Mouse (Mus musculus) kidney, embryonic 16.5 days (tissue): ENCODE measurements around the gene Pmm1. TPM values are rescaled to one million over a fixed set of nuclear protein-coding genes. Genes with fewer than 3 reads are reported as not detected.

Experiments used
- ATAC-seq: fragments of 200-750 bp; cut with Nextera tagmentation; 2 replicates; pipeline ENCODE4 v1.8.0; 2017; ENCODE audit warnings: moderate TSS enrichment; ENCODE audit not compliant: low FRiP score, low TSS enrichment
- H3K27ac ChIP-seq: fragments of 300-500 bp; sonication (generic); 2 replicates; pipeline ENCODE4 v1.5.1; 2014; ENCODE audit warnings: low read length
- H3K27me3 ChIP-seq: fragments of 300-500 bp; sonication (generic); 2 replicates; pipeline ENCODE4 v1.6.1; 2014; ENCODE audit warnings: low read length, control low read depth, mixed read lengths; ENCODE audit not compliant: insufficient read depth
- H3K36me3 ChIP-seq: fragments of 300-500 bp; sonication (generic); 2 replicates; pipeline ENCODE4 v1.6.1; 2014; ENCODE audit warnings: low read length, control low read depth, mixed read lengths; ENCODE audit not compliant: insufficient read depth
- H3K4me1 ChIP-seq: fragments of 300-500 bp; sonication (generic); 2 replicates; pipeline ENCODE4 v1.6.1; 2014; ENCODE audit warnings: low read length, control low read depth, mixed read lengths; ENCODE audit not compliant: insufficient read depth
- H3K4me2 ChIP-seq: fragments of 300-500 bp; sonication (generic); replicated peaks from 2 replicates; pipeline ENCODE4 v1.6.1; 2014; ENCODE audit warnings: low read depth, low read length
- H3K4me3 ChIP-seq: fragments of 300-500 bp; sonication (generic); 2 replicates; pipeline ENCODE4 v1.5.1; 2014; ENCODE audit warnings: mild to moderate bottlenecking, low read length
- H3K9ac ChIP-seq: fragments of 300-500 bp; sonication (generic); replicated peaks from 2 replicates; pipeline ENCODE4 v1.6.1; 2014; ENCODE audit warnings: low read length
- H3K9me3 ChIP-seq: fragments of 300-500 bp; sonication (generic); 2 replicates; pipeline ENCODE4 v1.6.1; 2016; ENCODE audit warnings: low read length, control low read depth
- WGBS: fragments of 180-500 bp; shearing (Covaris S2); extraction: QIAGEN DNeasy Blood & Tissue Kit; methylation state at CpG from one replicate; pipeline ENCODE4 v1.1.7; 2014; 5-methylcytosine and 5-hydroxymethylcytosine counted together
- polyA plus RNA-seq: library from polyadenylated mRNA; unstranded; fragments of >200 nt; fragmentation: Nextera tagmentation; extraction: Ambion mirVana; gene quantifications from 2 replicates; pipeline ENCODE4 v1.2.1, GENCODE M21; 2015

The Pmm1 gene
- polyA plus RNA-seq, 1 experiment from 2014 or later = 37.3 TPM

- Histone ChIP-seq H3K27me3 (0 out of 2 replicates have a peak, but pooled peaks cover 2% of the 10 kb centered on the region), H3K9ac (peak overlapping the region; percentile 69), H3K4me2 (peak overlapping the region; percentile 81), H3K4me1 (peaks cover 42% of the 10 kb centered on the region), H3K9me3 (no peaks in the 10 kb centered on the region), H3K36me3 (no peaks in the 10 kb centered on the region), H3K27ac (peak overlapping the region; percentile 90), H3K4me3 (peak overlapping the region; percentile 58)
- WGBS = 46% methylated on average over 7 of the region's 7 CpGs
- ATAC-seq = peak; percentile 50
Measured at GRCm38 (mm10) chr15:81935869-81936637, 24.7 kb downstream of the Pmm1 start.

GRCm38 (mm10) chr15:81933986-81934385 lies 26.7 kb downstream of the Pmm1 start:
- Histone ChIP-seq H3K27me3 (0 out of 2 replicates have a peak, but pooled peaks cover 2% of the 10 kb centered on the region), H3K9ac (no peak overlapping the region), H3K4me1 (peaks cover 45% of the 10 kb centered on the region), H3K4me2 (no peak overlapping the region), H3K27ac (no peak overlapping the region), H3K9me3 (no peaks in the 10 kb centered on the region), H3K4me3 (no peak overlapping the region), H3K36me3 (no peaks in the 10 kb centered on the region)
- ATAC-seq = no peak
- 95% methylated on average over 1 of the region's 1 CpGs for WGBS

- no peaks in the 10 kb centered on the region for H3K9me3 ChIP-seq
- H3K36me3 ChIP-seq = no peaks in the 10 kb centered on the region
- WGBS = 13% methylated on average over 12 of the region's 12 CpGs
- peak; percentile 41 for ATAC-seq
- peak overlapping the region; percentile 29 for H3K4me2 ChIP-seq
- 0 out of 2 replicates have a peak, but pooled peaks cover 2% of the 10 kb centered on the region for H3K27me3 ChIP-seq
- H3K4me3 ChIP-seq = no peak overlapping the region
- H3K27ac ChIP-seq = peak overlapping the region; percentile 79
- H3K9ac ChIP-seq = peak overlapping the region; percentile 50; the same call in 1 of the 2 replicates
- H3K4me1 ChIP-seq = peaks cover 47% of the 10 kb centered on the region
Measured at GRCm38 (mm10) chr15:81932951-81933470, 27.7 kb downstream of the Pmm1 start.

- no peak for ATAC-seq
- peak overlapping the region; percentile 92 for H3K27ac ChIP-seq
- WGBS = 10% methylated on average over 11 of the region's 11 CpGs
- H3K4me3 ChIP-seq = no peak overlapping the region
- no peaks in the 10 kb centered on the region for H3K27me3 ChIP-seq
- 0 out of 2 replicates have a peak overlapping the region, but pooled peaks have one; percentile 45 for H3K9ac ChIP-seq
- peak overlapping the region; percentile 14; the same call in 1 of the 2 replicates for H3K4me2 ChIP-seq
- H3K9me3 ChIP-seq = no peaks in the 10 kb centered on the region
- peaks cover 55% of the 10 kb centered on the region for H3K4me1 ChIP-seq
- H3K36me3 ChIP-seq = no peaks in the 10 kb centered on the region
Measured at GRCm38 (mm10) chr15:81928277-81928676, 32.5 kb downstream of the Pmm1 start.

- no peaks in the 10 kb centered on the region for H3K36me3 ChIP-seq
- peaks cover 50% of the 10 kb centered on the region for H3K4me1 ChIP-seq
- no peak overlapping the region for H3K9ac ChIP-seq
- WGBS = 23% methylated on average over 4 of the region's 4 CpGs
- no peak overlapping the region for H3K4me3 ChIP-seq
- peak; percentile 73 for ATAC-seq
- no peak overlapping the region for H3K4me2 ChIP-seq
- H3K9me3 ChIP-seq = no peaks in the 10 kb centered on the region
- H3K27me3 ChIP-seq = no peaks in the 10 kb centered on the region
- H3K27ac ChIP-seq = peak overlapping the region; percentile 92
Measured at GRCm38 (mm10) chr15:81927741-81928140, 33.0 kb downstream of the Pmm1 start.

GRCm38 (mm10) chr15:81926446-81926822 lies 34.3 kb downstream of the Pmm1 start:
- H3K4me3 ChIP-seq = no peak overlapping the region
- H3K27ac ChIP-seq = no peak overlapping the region
- no peak; the same call in 1 of the 2 replicates for ATAC-seq

GRCm38 (mm10) chr15:81925760-81926445 lies 34.8 kb downstream of the Pmm1 start, which contains the start of gene Polr3h:
TSS of gene Polr3h (minus strand) at chr15:81926240.
- no peaks in the 10 kb centered on the region for H3K9me3 ChIP-seq
- ATAC-seq = peak; percentile 93
- H3K36me3 ChIP-seq = no peaks in the 10 kb centered on the region
- H3K27ac ChIP-seq = peak within 1 kb of the TSS; percentile 55; the same call in 1 of the 2 replicates
- H3K4me1 ChIP-seq = peaks cover 46% of the 10 kb centered on the region
- H3K4me3 ChIP-seq = peak within 1 kb of the TSS; percentile 75
- 1% methylated on average over 54 of the region's 54 CpGs for WGBS
- peak within 1 kb of the TSS; percentile 82 for H3K9ac ChIP-seq
- H3K27me3 ChIP-seq = no peaks in the 10 kb centered on the region
- H3K4me2 ChIP-seq = peak within 1 kb of the TSS; percentile 78

More at GRCm38 (mm10) chr15:81926446-81926822, 34.3 kb downstream of the Pmm1 start:
- Histone ChIP-seq H3K4me1 (peaks cover 46% of the 10 kb centered on the region), H3K36me3 (no peaks in the 10 kb centered on the region), H3K9ac (no peak overlapping the region), H3K27me3 (no peaks in the 10 kb centered on the region), H3K9me3 (no peaks in the 10 kb centered on the region), H3K4me2 (peak overlapping the region; percentile 38)
- 37% methylated on average over 9 of the region's 9 CpGs for WGBS

- no peaks in the 10 kb centered on the region for H3K27me3 ChIP-seq
- peaks cover 43% of the 10 kb centered on the region for H3K4me1 ChIP-seq
- no peak for ATAC-seq
- H3K4me2 ChIP-seq = peak overlapping the region; percentile 78
- H3K36me3 ChIP-seq = no peaks in the 10 kb centered on the region
- H3K9ac ChIP-seq = no peak overlapping the region; the same call in 1 of the 2 replicates
- peak overlapping the region; percentile 75 for H3K4me3 ChIP-seq
- WGBS = 84% methylated on average over 11 of the region's 11 CpGs
- H3K9me3 ChIP-seq = no peaks in the 10 kb centered on the region
- no peak overlapping the region for H3K27ac ChIP-seq
Measured at GRCm38 (mm10) chr15:81924933-81925332, 35.8 kb downstream of the Pmm1 start.

- no peak for ATAC-seq
- Histone ChIP-seq H3K9ac (0 out of 2 replicates have a peak overlapping the region, but pooled peaks have one; percentile 14), H3K27ac (no peak overlapping the region), H3K36me3 (peaks cover 9% of the 10 kb centered on the region), H3K4me1 (peaks cover 17% of the 10 kb centered on the region), H3K27me3 (no peaks in the 10 kb centered on the region), H3K4me2 (no peak overlapping the region), H3K9me3 (no peaks in the 10 kb centered on the region), H3K4me3 (no peak overlapping the region)
- 66% methylated on average over 4 of the region's 5 CpGs for WGBS
Measured at GRCm38 (mm10) chr15:81921255-81921654, 39.5 kb downstream of the Pmm1 start.
